Mouse (Mus musculus) heart, postnatal 0 days (tissue): ENCODE data around the gene Chrm4. TPM values are rescaled to one million over a fixed set of nuclear protein-coding genes. Genes with fewer than 3 reads are reported as not detected.

Experiments
- ATAC-seq: fragments of 200-750 bp; cut with Nextera tagmentation; 2 replicates; pipeline ENCODE4 v1.8.0; 2017; ENCODE audit warnings: low read depth, moderate number of reproducible peaks, moderate library complexity; ENCODE audit not compliant: insufficient read depth
- DNase-seq: peaks from one replicate; pipeline ENCODE4 v3.0.0-alpha.2; 2016; ENCODE audit warnings: low spot score
- H3K27ac ChIP-seq: fragments of 300-500 bp; sonication (generic); 2 replicates; pipeline ENCODE4 v1.5.1; 2014; ENCODE audit warnings: low read depth, mild to moderate bottlenecking
- H3K27me3 ChIP-seq: fragments of 300-500 bp; sonication (generic); 2 replicates; pipeline ENCODE4 v1.6.1; 2014; ENCODE audit warnings: low read length, mixed read lengths; ENCODE audit not compliant: control insufficient read depth, insufficient read depth
- H3K36me3 ChIP-seq: fragments of 300-500 bp; sonication (generic); replicated peaks from 2 replicates; pipeline ENCODE4 v1.6.1; 2014; ENCODE audit warnings: low read length, mixed read lengths; ENCODE audit not compliant: control insufficient read depth, insufficient read depth
- H3K4me1 ChIP-seq: fragments of 300-500 bp; sonication (generic); 2 replicates; pipeline ENCODE4 v1.6.1; 2014; ENCODE audit warnings: antibody characterized with exemption; ENCODE audit not compliant: control insufficient read depth, insufficient read depth
- H3K4me2 ChIP-seq: fragments of 300-500 bp; sonication (generic); 2 replicates; pipeline ENCODE4 v1.6.1; 2014; ENCODE audit warnings: low read depth, mild to moderate bottlenecking, low read length, moderate library complexity
- H3K4me3 ChIP-seq: fragments of 300-500 bp; sonication (generic); 2 replicates; pipeline ENCODE4 v1.5.1; 2014; ENCODE audit warnings: low read depth, low read length
- H3K9ac ChIP-seq: fragments of 300-500 bp; sonication (generic); replicated peaks from 2 replicates; pipeline ENCODE4 v1.6.1; 2014; ENCODE audit warnings: low read depth, low read length, mixed read lengths
- H3K9me3 ChIP-seq: fragments of 300-500 bp; sonication (generic); replicated peaks from 2 replicates; pipeline ENCODE4 v1.6.1; 2016; ENCODE audit warnings: low read length; ENCODE audit not compliant: control insufficient read depth
- CTCF ChIP-seq: IDR thresholded peaks from 2 replicates; pipeline ENCODE4 v1.5.1; 2016; ENCODE audit warnings: antibody characterized with exemption, control low read depth, low read depth
- EP300 ChIP-seq: IDR thresholded peaks from 2 replicates; pipeline ENCODE4 v1.6.1; 2016; ENCODE audit warnings: antibody characterized with exemption, low read depth
- WGBS: fragments of 180-500 bp; shearing (Covaris S2); extraction: QIAGEN DNeasy Blood & Tissue Kit; methylation state at CpG from one replicate; pipeline ENCODE4 v1.1.7; 2014; 5-methylcytosine and 5-hydroxymethylcytosine counted together
- polyA plus RNA-seq: library from polyadenylated mRNA; unstranded; fragments of >200 nt; fragmentation: Nextera tagmentation; extraction: Ambion mirVana; gene quantifications from 2 replicates; pipeline ENCODE4 v1.2.1, GENCODE M21; 2015
- total RNA-seq: library from RNA; depleted of rRNA; stranded (reverse); fragments of >200 nt; gene quantifications from 2 replicates; pipeline ENCODE4 v1.2.3, GENCODE M21; 2014; ENCODE audit warnings: low replicate concordance

Chrm4 gene
- total and polyA plus RNA-seq, 2 experiments from 2014 or later, result not detected

DNA sequence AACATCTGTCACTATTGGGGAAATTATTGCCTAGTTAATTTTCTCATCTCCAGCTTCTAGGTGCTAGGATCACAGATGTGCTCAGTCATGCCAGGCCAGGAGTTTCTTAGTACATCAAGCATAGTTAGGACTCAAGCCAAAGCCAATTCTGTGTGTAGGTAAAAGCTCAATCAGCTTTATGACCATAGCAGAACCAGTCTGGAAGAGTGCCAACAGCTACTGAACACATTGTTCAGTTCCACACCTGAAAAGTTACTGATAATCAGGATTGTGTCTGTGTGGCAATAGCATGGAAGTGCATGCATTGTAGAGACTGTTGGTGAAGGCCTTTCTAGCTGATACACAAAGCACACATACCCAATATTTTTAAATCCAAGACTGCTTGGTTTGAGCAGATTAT, 29.1 kb upstream of the Chrm4 start:
- ATAC-seq, result no peak

DNA sequence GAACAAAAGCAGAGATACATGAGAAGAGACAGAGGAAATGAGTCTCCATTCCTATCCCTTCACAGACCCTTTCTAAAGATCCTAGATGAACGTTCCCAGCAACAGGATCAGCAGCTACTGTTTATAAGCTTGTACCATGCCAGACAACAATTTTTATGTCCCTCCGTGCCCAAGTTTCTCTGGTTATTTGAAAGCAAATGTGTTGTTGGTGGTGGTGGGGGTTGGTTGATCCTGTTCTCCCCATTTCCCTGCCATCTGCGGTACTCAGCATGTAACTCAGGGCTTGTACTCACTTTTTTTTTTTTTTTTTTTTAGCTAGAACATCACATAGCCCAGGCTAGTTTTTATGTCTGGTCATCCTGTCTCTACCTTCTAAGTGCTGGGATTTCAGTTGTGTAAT, 27.9 kb upstream of the Chrm4 start:
- Histone ChIP-seq H3K9me3 (no peaks in the 10 kb centered on the region), H3K27me3 (no peaks in the 10 kb centered on the region), H3K36me3 (peaks cover 33% of the 10 kb centered on the region), H3K4me1 (no peaks in the 10 kb centered on the region), H3K4me2 (no peak overlapping the region), H3K9ac (no peak overlapping the region), H3K4me3 (no peak overlapping the region), H3K27ac (no peak overlapping the region)
- ATAC-seq (no peak), DNase-seq (no peak)
- TF ChIP-seq CTCF (no peak), EP300 (no peak)
- 89% methylated on average over 3 of the region's 3 CpGs for WGBS

More for the DNA sequence above, 29.1 kb upstream of the Chrm4 start:
- Histone ChIP-seq H3K9me3 (no peaks in the 10 kb centered on the region), H3K27ac (no peak overlapping the region), H3K4me3 (no peak overlapping the region), H3K9ac (no peak overlapping the region), H3K4me1 (no peaks in the 10 kb centered on the region), H3K36me3 (peaks cover 28% of the 10 kb centered on the region), H3K27me3 (no peaks in the 10 kb centered on the region), H3K4me2 (no peak overlapping the region)
- no peak for DNase-seq
- no peak for TF ChIP-seq EP300
- no peak for TF ChIP-seq CTCF

GRCm38 (mm10) chr2:91900431-91900830, 26.6 kb upstream of the Chrm4 start:
- 92% methylated on average over 8 of the region's 8 CpGs for WGBS
- TF ChIP-seq EP300, result no peak
- TF ChIP-seq CTCF, result no peak
- Histone ChIP-seq H3K9ac (no peak overlapping the region), H3K9me3 (no peaks in the 10 kb centered on the region), H3K4me1 (no peaks in the 10 kb centered on the region), H3K27ac (no peak overlapping the region), H3K4me2 (no peak overlapping the region), H3K4me3 (no peak overlapping the region), H3K27me3 (no peaks in the 10 kb centered on the region), H3K36me3 (peaks cover 34% of the 10 kb centered on the region)
- DNase-seq (no peak), ATAC-seq (no peak)

GRCm38 (mm10) chr2:91902336-91902735, 24.7 kb upstream of the Chrm4 start:
- H3K9ac ChIP-seq, result no peak overlapping the region
- no peaks in the 10 kb centered on the region for H3K9me3 ChIP-seq
- 77% methylated on average over 5 of the region's 5 CpGs for WGBS
- no peak overlapping the region for H3K27ac ChIP-seq
- no peaks in the 10 kb centered on the region for H3K4me1 ChIP-seq
- TF ChIP-seq CTCF (no peak), EP300 (no peak)
- ATAC-seq, result no peak
- H3K36me3 ChIP-seq, result peaks cover 42% of the 10 kb centered on the region
- DNase-seq, result no peak
- H3K4me3 ChIP-seq, result no peak overlapping the region
- H3K27me3 ChIP-seq, result no peaks in the 10 kb centered on the region
- no peak overlapping the region for H3K4me2 ChIP-seq

GRCm38 (mm10) chr2:91903171-91903925, 23.7 kb upstream of the Chrm4 start:
- Histone ChIP-seq H3K9me3 (no peaks in the 10 kb centered on the region), H3K4me3 (no peak overlapping the region), H3K27ac (no peak overlapping the region), H3K4me2 (no peak overlapping the region), H3K9ac (no peak overlapping the region), H3K4me1 (no peaks in the 10 kb centered on the region), H3K36me3 (peaks cover 38% of the 10 kb centered on the region), H3K27me3 (no peaks in the 10 kb centered on the region)
- 80% methylated on average over 3 of the region's 3 CpGs for WGBS
- no peak for DNase-seq
- TF ChIP-seq EP300, result no peak
- TF ChIP-seq CTCF, result no peak
- no peak for ATAC-seq
